Comparison of ENCODE assay signal across 8 mouse cellular contexts in the genomic region with DNA sequence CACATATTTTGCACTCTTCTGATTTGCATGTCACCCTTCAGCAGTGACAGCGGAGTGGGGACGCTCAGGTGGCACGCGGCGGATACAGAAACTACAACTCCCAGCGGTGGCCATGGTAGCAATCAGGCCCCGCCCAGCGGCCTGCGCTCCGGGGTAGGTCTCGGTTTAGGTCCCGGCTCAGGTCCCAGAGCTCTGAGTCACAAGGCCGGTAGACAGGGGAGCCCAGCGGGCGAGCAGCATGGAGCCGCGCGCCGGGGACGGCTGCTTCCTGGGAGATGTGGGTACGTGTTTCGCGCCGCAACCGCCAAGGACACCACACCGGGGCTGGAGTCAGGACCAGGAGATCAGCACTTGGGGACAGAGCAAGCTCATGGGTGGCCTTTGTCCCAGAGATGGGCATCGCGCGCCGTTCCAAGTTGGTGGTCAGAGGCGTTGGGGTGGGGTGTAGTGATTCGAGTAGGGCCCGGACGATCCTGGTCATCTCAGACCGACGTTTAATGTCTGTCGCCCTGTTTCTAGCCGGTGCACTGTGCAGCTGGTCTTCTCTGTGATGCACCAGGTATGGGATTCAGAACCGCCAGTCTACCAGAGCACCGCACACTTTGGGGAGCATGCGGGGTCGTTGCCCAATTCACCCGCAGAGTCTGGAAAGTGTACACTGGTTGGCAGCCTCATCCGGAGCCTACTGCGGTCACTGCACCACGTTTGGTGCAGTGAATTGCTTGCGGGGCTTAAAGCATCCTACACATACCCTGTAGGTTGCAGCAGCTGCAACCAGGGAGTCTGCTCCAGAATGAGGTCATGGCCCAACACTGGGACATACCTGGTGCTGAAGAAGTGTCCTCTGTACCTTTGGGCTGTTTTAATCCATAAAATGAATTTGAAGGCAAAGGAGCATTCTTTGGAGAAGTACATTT. TPM values are rescaled to one million over a fixed set of nuclear protein-coding genes. Genes with fewer than 3 reads are reported as not detected.
DNase-seq lines count a peak whose midpoint lies in the region; ATAC-seq lines count a peak whose summit lies in the region.

A gene (plus strand): TSS at position 138 of the 917 bp plus-strand sequence.

- no peak within 1 kb of the TSS for H3K27ac ChIP-seq in heart, embryonic 13.5 days (replicated peaks)
- no peak within 1 kb of the TSS for H3K27ac ChIP-seq in liver, embryonic 12.5 days

- H3K4me3 ChIP-seq in heart, embryonic 13.5 days: peak within 1 kb of the TSS; percentile 84
- peak within 1 kb of the TSS; percentile 64 for H3K4me3 ChIP-seq in liver, embryonic 12.5 days

- H3K36me3 ChIP-seq in heart, embryonic 13.5 days: no peaks in the 10 kb centered on the region
- no peaks in the 10 kb centered on the region for H3K36me3 ChIP-seq in liver, embryonic 12.5 days
- no peaks in the 10 kb centered on the region for H3K36me3 ChIP-seq in splenic B cell, adult 2 months (ENCODE audit: control insufficient read depth, insufficient read depth, low read length, poor library complexity, severe bottlenecking)

- WGBS in heart, embryonic 13.5 days: 1% methylated on average over 47 of the region's 47 CpGs
- WGBS in liver, embryonic 12.5 days (ENCODE audit: insufficient replicate concordance): 2% methylated on average over 47 of the region's 47 CpGs

- H3K9ac ChIP-seq in heart, embryonic 13.5 days: peak within 1 kb of the TSS; percentile 86
- peak within 1 kb of the TSS; percentile 67 for H3K9ac ChIP-seq in liver, embryonic 12.5 days

- ATAC-seq in heart, embryonic 13.5 days (ENCODE audit: extremely low read depth, insufficient number of reproducible peaks, low FRiP score, low TSS enrichment): peak; percentile 81
- ATAC-seq in liver, embryonic 12.5 days: peak; percentile 90

- no peaks in the 10 kb centered on the region for H3K27me3 ChIP-seq in heart, embryonic 13.5 days (replicated peaks)
- peaks cover 16% of the 10 kb centered on the region for H3K27me3 ChIP-seq in liver, embryonic 12.5 days (replicated peaks)
- H3K27me3 ChIP-seq in splenic B cell, adult 2 months (ENCODE audit: control insufficient read depth, insufficient read depth, low read length, poor library complexity, severe bottlenecking): no peaks in the 10 kb centered on the region

- peak; percentile 89 for DNase-seq in CD4-positive helper T cell, adult 2 months (ENCODE audit: low read depth, low spot score)
- DNase-seq in c-Kit-negative CD71-positive TER-119-positive erythroid progenitor cells, embryonic 14.5 days (ENCODE audit: low read depth, low spot score): peak; percentile 26
- peak; percentile 60 for DNase-seq in fibroblast of lung, adult 2 months (ENCODE audit: low read depth)
- DNase-seq in kidney, postnatal 10 days: peak; percentile 88
- peak; percentile 90 for DNase-seq in naive thymus-derived CD4-positive, alpha-beta T cell, adult 2 months (ENCODE audit: low read depth)
- peak; percentile 91 for DNase-seq in splenic B cell, adult 2 months (ENCODE audit: low read depth, low spot score)

- H3K4me2 ChIP-seq in heart, embryonic 13.5 days: peak within 1 kb of the TSS; percentile 86
- peak within 1 kb of the TSS; percentile 82 for H3K4me2 ChIP-seq in liver, embryonic 12.5 days

- H3K9me3 ChIP-seq in heart, embryonic 13.5 days: no peaks in the 10 kb centered on the region
- no peaks in the 10 kb centered on the region for H3K9me3 ChIP-seq in liver, embryonic 12.5 days (replicated peaks)

- peaks cover 9% of the 10 kb centered on the region for H3K4me1 ChIP-seq in heart, embryonic 13.5 days
- peaks cover 18% of the 10 kb centered on the region; the same call in 1 of the 2 replicates for H3K4me1 ChIP-seq in liver, embryonic 12.5 days

RNA-seq across cellular contexts. Expression of the gene that starts here (rescaled TPM):
- polyA plus RNA-seq in heart, embryonic 13.5 days (2015; fragmentation: Nextera tagmentation; extraction: Ambion mirVana): 4.1 and 5.9 TPM in 2 replicates
- polyA plus RNA-seq in liver, embryonic 12.5 days (2016; fragmentation: Nextera tagmentation; extraction: Ambion mirVana): 3.3 and 3.6 TPM in 2 replicates

Comparison
In these comparisons a context has a peak if more than half of its experiments do, and no peak if none do; other contexts are left out.
1. DNase-seq: peak in every context shown above with its lines; median percentile 91 in splenic B cell, adult 2 months; 90 in naive thymus-derived CD4-positive, alpha-beta T cell, adult 2 months; 89 in CD4-positive helper T cell, adult 2 months; 88 in kidney, postnatal 10 days; 60 in fibroblast of lung, adult 2 months; 26 in c-Kit-negative CD71-positive TER-119-positive erythroid progenitor cells, embryonic 14.5 days.